Mouse (Mus musculus): ENCODE measurements at regions not wholly inside any gene's neighbourhood (a gene's known extent, or its start where the extent isn't known, plus 50 kb on each side); places are given as distances from the start of the nearest gene placed in this dataset.

DNA sequence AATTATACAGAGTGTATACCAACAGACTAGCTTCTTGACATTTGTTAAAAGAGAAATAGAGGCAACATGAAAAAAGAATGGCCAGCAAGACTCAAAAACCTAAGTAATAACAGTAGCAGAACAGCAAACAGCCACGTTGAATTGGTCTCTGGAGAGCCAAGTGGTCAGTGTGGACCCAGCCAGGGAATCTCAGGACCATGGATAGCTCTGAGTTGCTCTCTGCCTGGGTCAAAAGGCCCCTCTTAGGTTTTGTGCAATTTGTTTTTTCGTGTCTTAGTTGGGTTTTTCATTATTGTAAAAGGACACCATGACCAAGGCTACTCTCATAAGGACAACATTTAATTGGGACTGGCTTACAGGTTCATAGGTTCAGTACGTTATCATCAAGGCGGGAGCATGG is 60.8 kb upstream of the Lclat1 start:
- no peak for DNase-seq (ENCODE audit: low spot score in 2 of 2)

- no peak for DNase-seq (ENCODE audit: low spot score in 2 of 2)
Observed at GRCm38 (mm10) chr17:73048164-73048563, 59.6 kb upstream of the Lclat1 start.

- no peak for DNase-seq (ENCODE audit: low spot score in 2 of 2)
Observed at GRCm38 (mm10) chr17:73052956-73053355, 54.8 kb upstream of the Lclat1 start.

DNA sequence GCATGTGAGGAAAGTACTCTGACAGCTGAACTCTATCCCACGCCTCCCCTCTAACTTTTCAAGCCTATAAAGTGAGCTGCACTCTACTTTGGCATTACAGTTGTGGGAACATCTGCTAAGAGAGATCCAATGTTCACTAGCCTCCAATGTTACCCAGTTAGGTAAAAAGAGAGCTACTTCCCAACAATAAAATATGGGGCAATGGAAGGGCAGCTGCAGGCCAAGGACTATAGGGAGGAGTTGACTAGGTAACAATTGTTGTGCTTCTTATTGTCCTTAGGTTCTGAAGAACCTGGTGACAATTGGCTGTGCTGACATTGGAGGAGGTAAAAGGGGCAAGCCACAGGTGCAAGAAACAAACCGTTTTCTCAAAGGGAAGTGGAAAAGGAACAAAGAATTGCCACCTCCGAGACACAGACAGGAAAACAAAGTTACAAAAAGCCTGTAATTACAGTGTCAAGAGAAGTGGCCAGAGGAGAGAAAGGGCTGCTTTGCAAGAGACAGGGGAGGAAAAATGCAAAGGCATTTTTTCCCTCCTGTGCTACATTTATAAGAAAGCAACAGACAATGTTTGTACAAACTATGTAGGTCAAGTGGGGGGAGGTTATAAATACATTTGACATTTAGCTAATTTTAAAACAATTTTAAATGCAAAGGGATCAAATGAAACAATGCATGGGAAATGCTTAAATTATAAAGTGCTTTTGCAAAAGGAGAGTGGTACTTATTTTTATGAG is 54.1 kb upstream of the Lclat1 start:
- no peak for DNase-seq (ENCODE audit: low spot score in 2 of 2)

GRCm38 (mm10) chr17:73054226-73054625 is 53.6 kb upstream of the Lclat1 start:
- DNase-seq (ENCODE audit: low spot score in 2 of 2), result no peak

DNA sequence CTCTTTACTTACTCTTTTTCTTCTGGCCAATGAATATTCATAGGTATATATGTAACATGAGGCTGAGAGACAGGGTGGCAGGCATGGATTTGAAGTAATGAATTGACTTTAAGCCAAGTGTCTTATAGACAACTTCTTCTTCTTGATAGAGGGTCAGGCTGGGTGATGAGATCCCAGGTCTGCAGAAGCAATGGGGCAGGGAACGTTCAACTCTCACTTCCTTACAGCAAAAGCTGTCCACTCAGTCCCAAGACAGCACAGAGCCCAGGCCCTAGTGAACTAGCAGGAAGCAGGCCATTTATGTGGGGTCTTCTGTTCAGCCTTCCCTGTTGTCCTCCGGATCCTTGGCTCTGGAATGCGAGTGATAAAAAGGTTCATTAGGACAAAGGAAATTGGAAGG is 52.6 kb upstream of the Lclat1 start:
- DNase-seq (ENCODE audit: low spot score in 2 of 2), result no peak

GRCm38 (mm10) chr17:73055611-73056010 is 52.2 kb upstream of the Lclat1 start:
- no peak for DNase-seq (ENCODE audit: low spot score in 2 of 2)

DNA sequence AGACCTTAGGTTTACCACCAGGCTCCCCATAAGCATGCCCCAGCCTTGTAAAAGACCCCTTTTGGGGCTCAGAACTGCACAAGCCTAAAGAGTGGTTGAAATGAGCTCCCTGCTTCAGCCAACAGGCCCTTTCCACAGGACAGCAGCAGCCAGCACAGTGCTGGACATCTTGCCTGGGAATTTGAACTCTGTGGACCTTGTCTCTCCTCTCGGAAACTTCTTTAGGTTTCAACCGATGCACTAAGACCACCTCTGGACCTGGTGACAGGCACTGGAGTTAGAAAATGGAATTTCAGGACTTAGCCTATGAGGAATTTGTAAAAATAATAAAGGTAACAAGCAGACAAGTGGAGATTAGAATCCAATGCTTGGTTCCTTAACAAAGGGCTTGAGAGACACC is 51.2 kb upstream of the Lclat1 start:
- DNase-seq (ENCODE audit: low spot score in 2 of 2), result no peak
